ENCODE assay signal across 11 mouse cellular contexts in genomic region chr13:24605755-24606154, GRCm38 (mm10). TPM values are rescaled to one million over a fixed set of nuclear protein-coding genes. Genes with fewer than 3 reads are reported as not detected.
DNase-seq lines count a peak whose midpoint lies in the region; ATAC-seq and TF ChIP-seq lines count a peak whose summit lies in the region.
"Had no signal": no experiment of that assay in that cellular context is flagged by ENCODE, and none has a peak within 500 bp of the region (broad histone marks: within the 10 kb centered on the region; RNA-seq: fewer than 3 reads in every experiment).

No protein-coding gene starts in this region.

- H3K27me3 ChIP-seq in spleen, adult 2 months (ENCODE audit: control insufficient read depth, insufficient read depth, low read length): no peaks in the 10 kb centered on the region
- no peaks in the 10 kb centered on the region for H3K27me3 ChIP-seq in forebrain, embryonic 14.5 days (replicated peaks; ENCODE audit: control insufficient read depth, insufficient read depth, low read length)
- no peaks in the 10 kb centered on the region for H3K27me3 ChIP-seq in limb, embryonic 10.5 days (ENCODE audit: low read depth, poor library complexity, severe bottlenecking)
- H3K27me3 ChIP-seq: limb, embryonic 15.5 days had no signal

- DNase-seq in spleen, adult 2 months (ENCODE audit: low read depth in 1 of 2, low spot score in 2 of 2): no peak
- DNase-seq in spleen, postnatal 10 days (ENCODE audit: low spot score in 2 of 2): no peak
- DNase-seq in forebrain, embryonic 14.5 days (ENCODE audit: low spot score): peak; percentile 11
- no peak for DNase-seq in limb, embryonic 10.5 days (ENCODE audit: low spot score)
- DNase-seq in naive thymus-derived CD4-positive, alpha-beta T cell, adult 2 months (ENCODE audit: low read depth): peak; percentile 63
- DNase-seq in adrenal gland, postnatal 4 days (ENCODE audit: low spot score in 2 of 2): no peak
- no peak for DNase-seq in right cerebral cortex, postnatal 36 days (ENCODE audit: low spot score in 2 of 2)
- DNase-seq: heart, adult 18-20 months had no signal

- ATAC-seq in forebrain, embryonic 14.5 days: peak; percentile 56; the same call in 1 of the 2 replicates
- ATAC-seq: inflammation-experienced regulatory T-cells, adult 6 months had no signal

- H3K27ac ChIP-seq in spleen, adult 2 months (ENCODE audit: insufficient read depth, low read length): peak overlapping the region; percentile 97
- H3K27ac ChIP-seq in forebrain, embryonic 14.5 days (ENCODE audit: low read depth, low read length): peak overlapping the region; percentile 22; the same call in 1 of the 2 replicates
- H3K27ac ChIP-seq in limb, embryonic 10.5 days: peak overlapping the region; percentile 89
- H3K27ac ChIP-seq: limb, embryonic 15.5 days had no signal

- H3K4me2 ChIP-seq in forebrain, embryonic 14.5 days (ENCODE audit: low read length): no peak overlapping the region

- TF ChIP-seq CTCF in spleen, adult 2 months (IDR thresholded peaks at IDR 0.05; ENCODE audit: extremely low read depth, insufficient read depth, insufficient read length, insufficient replicate concordance): no peak

- no peak overlapping the region for H3K4me3 ChIP-seq in spleen, adult 2 months (ENCODE audit: extremely low read depth, insufficient read depth, insufficient read length)
- H3K4me3 ChIP-seq in forebrain, embryonic 14.5 days (ENCODE audit: low read depth, low read length): no peak overlapping the region
- H3K4me3 ChIP-seq in limb, embryonic 10.5 days: no peak overlapping the region

- H3K36me3 ChIP-seq in spleen, adult 2 months (ENCODE audit: control insufficient read depth, insufficient read depth, low read length): no peaks in the 10 kb centered on the region
- H3K36me3 ChIP-seq in forebrain, embryonic 14.5 days (ENCODE audit: control insufficient read depth, insufficient read depth, low read length): no peaks in the 10 kb centered on the region
- H3K36me3 ChIP-seq in limb, embryonic 10.5 days: no peaks in the 10 kb centered on the region
- H3K36me3 ChIP-seq: G1E; limb, embryonic 15.5 days had no signal

- H3K9me3 ChIP-seq in forebrain, embryonic 14.5 days (replicated peaks; ENCODE audit: control insufficient read depth, low read length): no peaks in the 10 kb centered on the region
- no peaks in the 10 kb centered on the region for H3K9me3 ChIP-seq in limb, embryonic 10.5 days (replicated peaks)
- H3K9me3 ChIP-seq: G1E; limb, embryonic 15.5 days had no signal

- 79% methylated on average over 5 of the region's 5 CpGs for WGBS in spleen, adult 2 months
- 49% methylated on average over 5 of the region's 5 CpGs for WGBS in forebrain, embryonic 14.5 days
- WGBS in limb, embryonic 10.5 days: 53% methylated on average over 5 of the region's 5 CpGs

- H3K4me1 ChIP-seq in spleen, adult 2 months (ENCODE audit: control insufficient read depth, insufficient read depth, insufficient read length): peaks cover 31% of the 10 kb centered on the region
- H3K4me1 ChIP-seq in forebrain, embryonic 14.5 days (ENCODE audit: control insufficient read depth, insufficient read depth, low read length): peaks cover 12% of the 10 kb centered on the region
- H3K4me1 ChIP-seq in limb, embryonic 10.5 days: peaks cover 33% of the 10 kb centered on the region

- TF ChIP-seq POLR2A in spleen, adult 2 months (IDR thresholded peaks at IDR 0.05; ENCODE audit: low read depth, low read length): no peak

- no peak overlapping the region for H3K9ac ChIP-seq in forebrain, embryonic 14.5 days (ENCODE audit: low read length)
- H3K9ac ChIP-seq: limb, embryonic 15.5 days had no signal

RNA-seq across cellular contexts. Expression of gene Ripor2, which starts 23.8 kb away (rescaled TPM):
- 46.4 and 54.7 TPM in 2 replicates for polyA plus RNA-seq in spleen, adult 2 months (2012; rRNA removed)
- polyA plus RNA-seq in forebrain, embryonic 14.5 days (2014; fragmentation: Nextera tagmentation; extraction: Ambion mirVana): 16.9 and 21.0 TPM in 2 replicates
- 0.36 and 0.90 TPM in 2 replicates for polyA plus RNA-seq in limb, embryonic 10.5 days (2016; fragmentation: Nextera tagmentation; extraction: Ambion mirVana)
- total RNA-seq in adrenal gland, postnatal 4 days (2021): 1 to 10 TPM; 9.1 to 9.7 TPM
- polyA plus RNA-seq: G1E had no signal

Comparison
In these comparisons a context has a peak if more than half of its experiments do, and no peak if none do; other contexts are left out.
1. DNase-seq: peak in forebrain, embryonic 14.5 days (single experiment) and naive thymus-derived CD4-positive, alpha-beta T cell, adult 2 months (single experiment); none in spleen, adult 2 months (0 of 2), spleen, postnatal 10 days (0 of 2), limb, embryonic 10.5 days (single experiment), adrenal gland, postnatal 4 days (0 of 2) and right cerebral cortex, postnatal 36 days (0 of 2).
2. H3K27ac ChIP-seq: peak in every context shown above with its lines; median percentile 97 in spleen, adult 2 months; 89 in limb, embryonic 10.5 days; 22 in forebrain, embryonic 14.5 days.